Mouse (Mus musculus) heart, adult 2 months (tissue): ENCODE results near the gene Olfr1513. TPM values are rescaled to one million over a fixed set of nuclear protein-coding genes. Genes with fewer than 3 reads are reported as not detected.
A peak's percentile ranks its signal among the peaks of the same experiment; 100 is the strongest.

Experiments used
- DNase-seq, 2 experiments: peaks; one replicate each; pipeline ENCODE4 v3.0.0; 2021
- H3K27ac ChIP-seq: fragments of 200-600 bp; 2 replicates; pipeline ENCODE4 v1.8.1; 2022
- H3K27me3 ChIP-seq: fragments of 200-500 bp; 2 replicates; pipeline ENCODE4 v1.6.1; 2012; ENCODE audit warnings: mild to moderate bottlenecking, low read length, inconsistent platforms, mixed read lengths; ENCODE audit not compliant: control insufficient read depth, insufficient read depth
- H3K36me3 ChIP-seq: fragments of 200-500 bp; 2 replicates; pipeline ENCODE4 v1.6.1; 2012; ENCODE audit warnings: low read length, inconsistent platforms; ENCODE audit not compliant: control insufficient read depth, insufficient read depth
- H3K4me1 ChIP-seq: fragments of 200-500 bp; 2 replicates; pipeline ENCODE4 v1.6.1; 2011; ENCODE audit warnings: low read length; ENCODE audit not compliant: control insufficient read depth, insufficient read depth
- H3K4me3 ChIP-seq: fragments of 200-600 bp; 2 replicates; pipeline ENCODE4 v1.8.1; 2022
- H3K79me2 ChIP-seq: fragments of 200-500 bp; replicated peaks from 2 replicates; pipeline ENCODE4 v1.6.1; 2012; ENCODE audit warnings: mild to moderate bottlenecking, inconsistent platforms, low read length, moderate library complexity, mixed read lengths; ENCODE audit not compliant: control insufficient read depth, insufficient read depth
- H3K9ac ChIP-seq: fragments of 200-500 bp; 2 replicates; pipeline ENCODE4 v1.6.1; 2012; ENCODE audit warnings: low read depth, mild to moderate bottlenecking, control low read depth, inconsistent platforms, low read length, mixed read lengths
- CTCF ChIP-seq: fragments of 200-600 bp; IDR thresholded peaks from 2 replicates; pipeline ENCODE4 v1.8.1; 2022; ENCODE audit warnings: antibody characterized with exemption, mild to moderate bottlenecking, moderate library complexity
- EP300 ChIP-seq: fragments of 200-500 bp; IDR thresholded peaks from 2 replicates; pipeline ENCODE4 v1.6.1; 2011; ENCODE audit warnings: low read depth, low read length, control low read depth; ENCODE audit not compliant: insufficient read depth
- POLR2A ChIP-seq: fragments of 200-500 bp; IDR thresholded peaks from 2 replicates; pipeline ENCODE4 v1.6.1; 2011; ENCODE audit warnings: mild to moderate bottlenecking, low read depth, low read length, control low read depth; ENCODE audit not compliant: insufficient read depth
- WGBS: fragments of 180-500 bp; shearing (Covaris S2); methylation state at CpG from one replicate; pipeline ENCODE4 v1.1.7; 2018; 5-methylcytosine and 5-hydroxymethylcytosine counted together
- intact Hi-C: fragments of 180-260 bp; cut with DNase I; formaldehyde crosslinking; loops from one replicate; pipeline ENCODE4 v1.15.1; 2025
- polyA plus RNA-seq: library from polyadenylated mRNA; depleted of rRNA; stranded (reverse); fragments of >200 nt; gene quantifications from 2 replicates; pipeline ENCODE4 v1.2.3, GENCODE M21; 2012
- total RNA-seq, 2 experiments: library from RNA; stranded (reverse); gene quantifications; 2 replicates each; pipeline ENCODE4 v1.2.3; 2021

The Olfr1513 gene
- total and polyA plus RNA-seq, 3 experiments: not detected

DNA sequence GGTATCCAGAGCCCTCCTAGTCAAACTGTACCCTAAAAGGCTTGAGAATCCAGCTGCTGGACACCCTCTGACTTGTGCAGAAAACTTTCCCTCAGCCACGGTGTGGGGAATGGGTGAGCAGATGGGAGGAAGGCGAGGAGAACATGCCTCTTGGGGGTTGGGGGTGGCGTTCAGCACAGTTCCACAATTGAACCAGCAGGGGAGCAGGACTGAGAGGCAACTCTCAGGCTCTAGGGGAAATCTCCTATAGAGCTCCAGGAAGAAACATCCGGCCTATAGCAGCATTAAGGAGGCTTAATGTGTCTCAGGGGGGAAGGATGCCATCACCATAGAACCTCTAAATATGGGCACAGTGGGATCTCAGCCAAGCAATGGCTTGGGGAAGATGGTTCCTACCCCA lies 30.3 kb downstream of the Olfr1513 start:
- H3K9ac ChIP-seq: no peak overlapping the region
- H3K27me3 ChIP-seq: peaks cover 5% of the 10 kb centered on the region
- no peak for TF ChIP-seq CTCF
- TF ChIP-seq POLR2A: no peak
- TF ChIP-seq EP300: no peak
- DNase-seq: no peak
- H3K4me1 ChIP-seq: no peaks in the 10 kb centered on the region
- no peaks in the 10 kb centered on the region for H3K36me3 ChIP-seq
- no peak overlapping the region for H3K4me3 ChIP-seq
- no peak overlapping the region for H3K27ac ChIP-seq
- 19% methylated on average over 4 of the region's 4 CpGs for whole genome bisulfite sequencing
- H3K79me2 ChIP-seq: no peaks in the 10 kb centered on the region
- intact Hi-C loops: no loop called here

DNA sequence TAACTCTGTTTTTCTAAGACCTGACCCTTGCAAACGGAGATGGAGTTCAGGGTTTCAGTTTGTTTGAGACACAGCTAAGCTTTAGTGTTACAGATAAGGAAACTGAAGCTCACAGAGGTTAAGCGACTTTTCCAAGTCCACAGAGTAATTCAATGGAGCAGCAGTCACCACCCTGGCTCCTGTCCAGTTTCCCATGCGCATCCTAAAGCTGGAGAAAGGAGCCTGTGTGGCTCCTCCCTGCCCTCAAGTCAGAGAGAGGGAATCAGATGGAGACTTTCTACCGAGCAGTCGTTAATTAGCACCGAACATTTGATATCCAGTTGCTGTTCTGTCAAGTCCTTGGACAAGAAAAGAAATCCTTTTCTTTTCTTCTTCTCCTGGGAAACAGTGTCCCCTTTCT lies 36.8 kb downstream of the Olfr1513 start:
- TF ChIP-seq EP300 (no peak), CTCF (no peak), POLR2A (no peak)
- Histone ChIP-seq H3K4me1 (peaks cover 1% of the 10 kb centered on the region; the same call in 1 of the 2 replicates), H3K27me3 (no peaks in the 10 kb centered on the region; the same call in 1 of the 2 replicates), H3K9ac (no peak overlapping the region), H3K27ac (no peak overlapping the region), H3K36me3 (no peaks in the 10 kb centered on the region), H3K79me2 (0 out of 2 replicates have a peak, but pooled peaks cover 2% of the 10 kb centered on the region), H3K4me3 (no peak overlapping the region)
- 27% methylated on average over 6 of the region's 6 CpGs for WGBS
- intact Hi-C loops: no loop called here
- no peak for DNase-seq

GRCm38 (mm10) chr14:52316441-52317225 lies 39.6 kb downstream of the Olfr1513 start:
- Histone ChIP-seq H3K79me2 (0 out of 2 replicates have a peak, but pooled peaks cover 2% of the 10 kb centered on the region), H3K4me1 (peaks cover 1% of the 10 kb centered on the region; the same call in 1 of the 2 replicates), H3K9ac (peak overlapping the region; percentile 45), H3K36me3 (no peaks in the 10 kb centered on the region), H3K27me3 (no peaks in the 10 kb centered on the region; the same call in 1 of the 2 replicates), H3K27ac (no peak overlapping the region), H3K4me3 (peak overlapping the region; percentile 77)
- TF ChIP-seq POLR2A: no peak
- TF ChIP-seq CTCF: no peak
- TF ChIP-seq EP300: no peak
- 22% methylated on average over 16 of the region's 16 CpGs for WGBS
- intact Hi-C loops: no loop called here
- peak in 1 of 2 experiments; percentile 14 for DNase-seq

DNA sequence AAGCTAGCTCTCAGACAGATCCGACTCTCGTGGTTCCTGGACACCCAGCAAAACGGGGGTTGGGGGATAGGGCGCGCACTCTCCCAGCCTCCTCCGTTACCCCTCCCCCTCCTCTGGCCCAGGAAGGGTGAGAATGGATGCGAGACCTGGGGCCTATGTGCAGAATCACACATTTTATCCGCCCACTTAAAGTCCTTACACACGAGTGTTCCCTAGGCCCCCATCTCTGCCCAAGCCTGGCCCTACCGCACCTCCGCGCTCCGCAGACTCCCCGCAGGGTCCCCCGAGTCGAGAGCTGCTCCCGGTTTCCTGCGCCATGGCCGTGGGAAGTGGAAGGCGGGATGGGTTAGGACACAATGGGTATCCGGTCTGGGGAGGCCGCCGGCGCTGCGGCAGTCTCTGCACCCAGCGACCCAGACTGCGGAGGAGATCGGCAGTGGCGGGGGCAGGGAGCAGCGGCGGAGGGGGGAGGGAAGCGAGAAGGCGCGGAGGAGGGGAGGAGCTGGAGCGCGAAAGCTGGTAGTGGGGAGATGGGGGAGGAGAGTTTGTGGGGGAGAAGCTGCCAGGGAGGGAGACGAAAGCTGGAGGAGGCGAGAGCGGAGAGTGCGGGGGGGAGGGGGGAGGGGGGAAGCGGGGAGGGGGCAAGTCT lies 40.3 kb downstream of the Olfr1513 start:
- H3K27ac ChIP-seq: peak overlapping the region; percentile 61
- peak overlapping the region; percentile 85 for H3K9ac ChIP-seq
- under 1% methylated on average over 29 of the region's 41 CpGs for WGBS
- intact Hi-C loops: no loop called here
- TF ChIP-seq POLR2A (0 out of 2 replicates have a peak, but pooled peaks have one; percentile 30), EP300 (no peak)
- H3K36me3 ChIP-seq: no peaks in the 10 kb centered on the region; the same call in 1 of the 2 replicates
- peak; percentile 66 to 72 for DNase-seq
- H3K79me2 ChIP-seq: 0 out of 2 replicates have a peak, but pooled peaks cover 2% of the 10 kb centered on the region
- peak overlapping the region; percentile 77 for H3K4me3 ChIP-seq
- peaks cover 1% of the 10 kb centered on the region; the same call in 1 of the 2 replicates for H3K4me1 ChIP-seq
- H3K27me3 ChIP-seq: no peaks in the 10 kb centered on the region

- H3K4me1 ChIP-seq: peaks cover 1% of the 10 kb centered on the region; the same call in 1 of the 2 replicates
- WGBS: 13% methylated on average over 17 of the region's 17 CpGs
- intact Hi-C loops: no loop called here
- H3K36me3 ChIP-seq: no peaks in the 10 kb centered on the region; the same call in 1 of the 2 replicates
- 0 out of 2 replicates have a peak, but pooled peaks cover 2% of the 10 kb centered on the region for H3K79me2 ChIP-seq
- H3K9ac ChIP-seq: peak overlapping the region; percentile 85
- H3K27me3 ChIP-seq: no peaks in the 10 kb centered on the region
- TF ChIP-seq CTCF (no peak), POLR2A (no peak), EP300 (no peak)
- H3K4me3 ChIP-seq: peak overlapping the region; percentile 77
- H3K27ac ChIP-seq: peak overlapping the region; percentile 61; the same call in 1 of the 2 replicates
- DNase-seq: no peak
Observed at GRCm38 (mm10) chr14:52315283-52315780, 40.9 kb downstream of the Olfr1513 start.
